Mouse (Mus musculus) ES-E14 (cell line): ENCODE measurements around the gene Pi4kb.

Experiments used
- CHD2 ChIP-seq: IDR thresholded peaks from 2 replicates; pipeline ENCODE4 v1.6.1; 2014; ENCODE audit warnings: mild to moderate bottlenecking, low read depth, low read length, inconsistent platforms
- HCFC1 ChIP-seq: IDR thresholded peaks from 2 replicates; pipeline ENCODE4 v1.6.1; 2012; ENCODE audit warnings: low read length, inconsistent platforms, borderline replicate concordance; ENCODE audit not compliant: insufficient read depth
- MAFK ChIP-seq: IDR thresholded peaks from 2 replicates; pipeline ENCODE4 v1.6.1; 2014; ENCODE audit warnings: mild to moderate bottlenecking, low read depth, low read length, inconsistent platforms; ENCODE audit not compliant: insufficient read depth
- ZC3H11A ChIP-seq: IDR thresholded peaks from 2 replicates; pipeline ENCODE4 v1.6.1; 2012; ENCODE audit warnings: low read depth, mild to moderate bottlenecking, inconsistent platforms, low read length, borderline replicate concordance
- ZNF384 ChIP-seq: IDR thresholded peaks from 2 replicates; pipeline ENCODE4 v1.6.1; 2012; ENCODE audit warnings: low read depth, low read length, inconsistent platforms

- no peak for TF ChIP-seq ZC3H11A
- TF ChIP-seq CHD2 = no peak
- no peak for TF ChIP-seq MAFK
- TF ChIP-seq ZNF384 = no peak
- no peak for TF ChIP-seq HCFC1
Measured at GRCm38 (mm10) chr3:95025202-95025601, 50.7 kb downstream of the Pi4kb start.
